Mouse (Mus musculus): ENCODE data around the gene Polr2g.
A peak's percentile ranks its signal among the peaks of the same experiment; 100 is the strongest.

Polr2g gene

DNA sequence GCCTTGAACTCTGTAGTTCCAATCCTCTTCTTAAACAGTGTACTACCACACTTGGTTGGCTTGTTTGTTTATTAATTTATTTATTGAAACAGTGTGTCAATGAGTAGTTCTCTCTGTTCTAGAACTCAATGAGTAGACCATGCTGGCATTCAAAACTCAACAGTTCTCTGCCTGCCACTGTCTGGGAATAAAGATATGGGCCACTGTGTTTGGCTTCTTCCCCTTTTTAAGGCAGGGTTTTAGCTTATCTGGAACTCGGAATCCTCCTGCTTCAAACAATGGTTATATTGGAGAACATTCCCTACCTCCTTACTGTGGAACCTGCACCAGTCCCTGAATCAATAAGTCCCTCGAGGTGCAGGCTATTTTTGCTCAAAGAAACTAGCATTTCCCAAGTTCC is 39.5 kb downstream of the Polr2g start:
- DNase-seq (ENCODE audit: low spot score), result no peak

- DNase-seq (ENCODE audit: low spot score), result no peak
Observed at GRCm38 (mm10) chr19:8757471-8757998, 40.8 kb downstream of the Polr2g start.

GRCm38 (mm10) chr19:8756635-8757387 is 41.6 kb downstream of the Polr2g start, which contains the start of gene Nxf1:
Gene Nxf1, plus strand, starts transcription at chr19:8757073.
- DNase-seq (ENCODE audit: low spot score), result peak; percentile 88

DNA sequence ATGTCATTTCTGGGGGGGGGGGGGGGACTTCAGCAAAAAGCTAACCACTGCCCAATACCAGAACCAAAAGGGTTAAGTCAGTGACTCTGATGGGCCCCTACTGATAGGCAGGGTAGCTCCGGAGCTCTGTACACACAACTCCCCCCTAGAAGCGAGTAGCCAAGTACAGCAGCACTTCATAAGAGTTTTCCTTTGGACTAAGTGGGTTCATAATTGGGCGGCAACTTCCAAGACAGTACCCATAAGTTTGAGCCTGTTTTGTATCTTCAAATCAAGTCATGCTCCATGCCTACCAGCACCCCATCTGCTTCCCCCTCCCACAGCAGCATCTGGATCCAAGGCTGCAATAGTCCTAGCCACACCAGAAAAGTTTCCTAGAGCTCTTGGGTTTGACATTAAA is 42.7 kb downstream of the Polr2g start:
- no peak for DNase-seq (ENCODE audit: low spot score)

DNA sequence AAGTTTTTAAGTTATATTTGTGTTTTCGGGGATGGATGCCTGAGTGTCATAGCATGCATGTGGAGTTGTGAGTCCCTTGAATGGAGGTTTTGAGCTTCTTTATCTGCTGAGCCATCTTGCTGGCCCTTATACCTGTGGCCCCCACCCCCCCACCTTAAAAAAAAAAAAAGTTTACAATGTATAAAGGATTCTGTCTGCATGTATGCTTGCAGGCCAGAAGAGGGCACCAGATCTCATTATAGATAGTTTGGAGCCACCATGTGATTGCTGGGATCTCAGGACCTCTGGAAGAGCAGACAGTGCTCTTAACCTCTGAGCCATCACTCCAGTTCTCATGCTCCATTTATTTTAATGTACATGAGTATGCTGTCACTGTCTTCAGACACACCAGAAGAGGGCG is 51.0 kb downstream of the Polr2g start:
- no peak for DNase-seq (ENCODE audit: low spot score)

GRCm38 (mm10) chr19:8745382-8745781 is 53.0 kb downstream of the Polr2g start:
- no peak for DNase-seq (ENCODE audit: low spot score)
